Mouse (Mus musculus): ENCODE results near the gene Sec14l5.
A peak's percentile ranks its signal among the peaks of the same experiment; 100 is the strongest.
"Not testable (repeated sequence)": the region's sequence is repeated elsewhere in the genome, so short reads cannot be mapped to it uniquely, and the experiment has no call there.

The Sec14l5 gene

GRCm38 (mm10) chr16:5217341-5218133 lies 70.6 kb downstream of the Sec14l5 start:
- DNase-seq = no peak

DNA sequence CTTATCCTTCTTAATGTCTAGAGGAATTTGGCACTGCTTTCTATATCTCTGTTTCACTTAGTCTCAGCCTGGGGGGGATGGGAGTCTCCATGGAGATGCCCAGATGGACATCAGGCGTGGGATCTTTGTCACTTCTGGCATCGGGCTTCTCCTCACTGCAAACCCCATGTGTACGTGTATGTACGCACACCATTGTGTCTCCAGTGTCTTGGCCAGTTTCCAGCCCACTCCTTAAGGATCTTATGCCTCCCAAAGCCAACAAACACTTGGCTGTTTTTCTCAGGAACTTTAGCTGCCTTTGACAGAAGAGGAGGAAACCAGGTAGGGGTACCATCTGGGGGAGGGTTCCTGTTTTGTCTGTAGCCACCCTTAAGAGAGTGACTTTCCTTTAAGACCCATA lies 74.5 kb downstream of the Sec14l5 start:
- no peak for DNase-seq

GRCm38 (mm10) chr16:5222140-5222539 lies 75.2 kb downstream of the Sec14l5 start, which contains the start of gene AU021092:
Gene AU021092, minus strand, starts transcription at chr16:5222299.
- DNase-seq = no peak

DNA sequence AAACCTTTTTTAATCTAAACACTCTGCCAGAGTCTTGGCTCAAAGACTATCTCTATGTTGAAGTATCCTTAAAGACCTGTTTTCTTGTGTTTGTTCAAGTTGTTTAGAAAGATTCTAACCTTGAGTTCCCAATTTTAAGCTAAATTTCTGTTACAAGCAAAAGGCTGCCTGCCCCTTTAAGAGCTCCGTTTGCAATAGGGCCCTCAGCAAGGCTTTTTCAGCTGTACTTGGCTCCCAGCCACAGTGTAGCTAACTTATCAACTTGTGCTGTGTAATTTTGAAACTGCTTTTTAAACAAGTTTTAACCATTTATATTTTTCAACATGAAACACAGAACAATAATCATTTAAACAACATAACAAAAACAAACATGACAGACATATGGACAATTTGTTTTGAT lies 79.6 kb downstream of the Sec14l5 start:
- DNase-seq = not testable (repeated sequence)

GRCm38 (mm10) chr16:5227501-5227900 lies 80.6 kb downstream of the Sec14l5 start:
- DNase-seq = not testable (repeated sequence)

DNA sequence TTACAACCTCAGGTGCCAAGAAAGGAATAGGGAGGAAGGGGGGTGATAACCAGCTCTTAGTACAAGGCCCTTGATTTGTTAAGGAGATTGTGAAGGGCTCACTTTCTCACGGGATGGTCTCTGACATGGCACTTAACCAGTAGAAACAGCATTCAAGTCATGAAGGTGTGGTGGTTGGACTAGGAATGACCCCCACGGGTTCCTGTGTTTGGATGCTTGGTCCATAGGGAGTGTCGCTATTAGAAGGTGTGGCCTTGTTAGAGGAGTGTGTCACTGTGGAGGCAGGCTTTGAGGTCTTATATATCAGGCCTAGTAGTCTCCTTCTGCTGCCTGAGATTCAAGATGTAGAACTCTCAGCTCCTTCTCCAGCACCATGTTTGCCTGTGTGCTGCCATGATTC lies 81.2 kb downstream of the Sec14l5 start:
- not testable (repeated sequence) for DNase-seq

GRCm38 (mm10) chr16:5232982-5233381 lies 86.1 kb downstream of the Sec14l5 start:
- DNase-seq = no peak

DNA sequence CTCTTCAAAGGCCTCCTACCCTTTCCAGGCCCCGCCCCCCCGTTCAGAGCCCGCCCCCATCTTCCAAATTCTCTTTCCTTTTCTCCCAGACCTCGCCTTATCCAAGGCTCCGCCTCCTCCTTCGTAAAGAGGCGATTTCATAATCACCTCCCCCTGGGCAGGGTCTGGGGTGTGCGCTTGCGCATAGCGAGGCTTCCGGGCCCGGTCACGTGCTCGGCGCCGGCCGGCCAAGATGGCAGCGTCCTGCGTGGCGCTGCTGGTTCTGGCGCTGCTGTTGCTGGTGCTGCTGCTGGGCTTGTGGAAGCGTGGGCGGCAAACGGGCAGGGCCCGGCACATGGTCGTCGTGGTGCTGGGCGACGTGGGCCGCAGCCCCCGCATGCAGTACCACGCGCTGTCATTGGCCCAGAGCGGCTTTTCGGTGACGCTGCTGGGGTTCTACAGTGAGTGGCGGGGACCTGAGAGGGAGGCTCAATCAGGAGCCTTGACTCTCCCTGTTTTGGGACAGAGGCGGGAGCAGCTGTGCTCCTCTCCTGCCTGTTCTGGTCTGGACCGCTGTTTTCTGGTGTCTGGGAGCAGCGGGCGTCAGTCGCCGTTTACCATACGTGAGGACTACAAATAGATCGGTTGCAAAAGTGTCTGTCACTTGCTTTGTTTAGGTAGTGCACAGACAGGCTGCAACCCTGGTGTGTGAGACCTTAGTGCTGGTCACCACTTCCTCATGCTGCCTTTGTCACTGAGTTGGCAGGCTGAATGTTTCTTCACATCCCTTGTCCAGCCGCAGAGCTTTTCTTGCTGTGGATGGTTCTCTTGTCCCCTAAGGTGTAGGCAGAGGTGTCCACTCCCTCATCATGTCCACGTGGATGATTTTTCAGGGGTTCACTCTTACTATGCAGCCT lies 86.8 kb downstream of the Sec14l5 start, which contains the start of gene Alg1:
TSS of gene Alg1 (plus strand) at position 204 of the 896 bp plus-strand sequence.
- peak; percentile 91 for DNase-seq
